Mouse (Mus musculus) stomach, postnatal 0 days (tissue): ENCODE results near the gene Dst. TPM values are rescaled to one million over a fixed set of nuclear protein-coding genes. Genes with fewer than 3 reads are reported as not detected.

Source experiments
- ATAC-seq: fragments of 200-750 bp; cut with Nextera tagmentation; 2 replicates; pipeline ENCODE4 v1.8.0; 2017; ENCODE audit not compliant: low FRiP score, low TSS enrichment
- DNase-seq: peaks from one replicate; pipeline ENCODE4 v3.0.0-alpha.2; 2016; ENCODE audit warnings: low spot score
- H3K27ac ChIP-seq: fragments of 300-500 bp; sonication (generic); replicated peaks from 2 replicates; pipeline ENCODE4 v1.5.1; 2014; ENCODE audit warnings: mild to moderate bottlenecking, control low read depth
- H3K27me3 ChIP-seq: fragments of 300-500 bp; sonication (generic); 2 replicates; pipeline ENCODE4 v1.6.1; 2014; ENCODE audit warnings: low read length; ENCODE audit not compliant: control insufficient read depth, insufficient read depth
- H3K36me3 ChIP-seq: fragments of 300-500 bp; sonication (generic); 2 replicates; pipeline ENCODE4 v1.6.1; 2014; ENCODE audit warnings: low read length, mixed read lengths; ENCODE audit not compliant: control insufficient read depth, insufficient read depth
- H3K4me1 ChIP-seq: fragments of 300-500 bp; sonication (generic); replicated peaks from 2 replicates; pipeline ENCODE4 v1.6.1; 2014; ENCODE audit warnings: antibody characterized with exemption; ENCODE audit not compliant: control insufficient read depth, insufficient read depth
- H3K4me2 ChIP-seq: fragments of 300-500 bp; sonication (generic); replicated peaks from 2 replicates; pipeline ENCODE4 v1.6.1; 2014; ENCODE audit warnings: low read depth, mild to moderate bottlenecking, control low read depth, moderate library complexity
- H3K4me3 ChIP-seq: fragments of 300-500 bp; sonication (generic); 2 replicates; pipeline ENCODE4 v1.5.1; 2014; ENCODE audit warnings: low read depth, low read length, control low read depth
- H3K9ac ChIP-seq: fragments of 300-500 bp; sonication (generic); 2 replicates; pipeline ENCODE4 v1.6.1; 2014; ENCODE audit warnings: mild to moderate bottlenecking, low read length, control low read depth, mixed read lengths
- H3K9me3 ChIP-seq: fragments of 300-500 bp; sonication (generic); 2 replicates; pipeline ENCODE4 v1.6.1; 2016; ENCODE audit warnings: low read length; ENCODE audit not compliant: control insufficient read depth
- CTCF ChIP-seq: IDR thresholded peaks from 2 replicates; pipeline ENCODE4 v1.5.1; 2016; ENCODE audit warnings: antibody characterized with exemption, low read depth, mild to moderate bottlenecking, moderate library complexity
- EP300 ChIP-seq: optimal IDR thresholded peaks from 2 replicates; pipeline ENCODE3; 2016; ENCODE audit warnings: antibody characterized with exemption
- WGBS: fragments of 180-500 bp; shearing (Covaris S2); extraction: QIAGEN DNeasy Blood & Tissue Kit; methylation state at CpG from one replicate; pipeline ENCODE4 v1.1.7; 2014; 5-methylcytosine and 5-hydroxymethylcytosine counted together
- polyA plus RNA-seq: library from polyadenylated mRNA; unstranded; fragments of >200 nt; fragmentation: Nextera tagmentation; extraction: Ambion mirVana; gene quantifications from 2 replicates; pipeline ENCODE4 v1.2.1, GENCODE M21; 2015

The Dst gene
- polyA plus RNA-seq, 1 experiment from 2014 or later: 16.4 TPM

GRCm38 (mm10) chr1:34124376-34124775 is 216.4 kb downstream of the Dst start:
- Histone ChIP-seq H3K27me3 (no peaks in the 10 kb centered on the region), H3K27ac (no peak overlapping the region), H3K4me2 (no peak overlapping the region), H3K9me3 (no peaks in the 10 kb centered on the region), H3K36me3 (no peaks in the 10 kb centered on the region), H3K4me3 (no peak overlapping the region), H3K4me1 (no peaks in the 10 kb centered on the region), H3K9ac (no peak overlapping the region)
- DNase-seq: no peak
- no peak for ATAC-seq
- 91% methylated on average over 7 of the region's 7 CpGs for WGBS
- no peak for TF ChIP-seq CTCF

GRCm38 (mm10) chr1:34125148-34125547 is 217.1 kb downstream of the Dst start:
- Histone ChIP-seq H3K27ac (no peak overlapping the region), H3K27me3 (no peaks in the 10 kb centered on the region), H3K4me2 (no peak overlapping the region), H3K9ac (no peak overlapping the region), H3K4me3 (no peak overlapping the region), H3K4me1 (no peaks in the 10 kb centered on the region), H3K9me3 (no peaks in the 10 kb centered on the region), H3K36me3 (no peaks in the 10 kb centered on the region)
- ATAC-seq: no peak
- TF ChIP-seq EP300: no peak
- no peak for TF ChIP-seq CTCF
- WGBS: 94% methylated on average over 5 of the region's 5 CpGs
- no peak for DNase-seq

- no peaks in the 10 kb centered on the region for H3K27me3 ChIP-seq
- WGBS: 67% methylated on average over 15 of the region's 15 CpGs
- H3K27ac ChIP-seq: no peak overlapping the region
- no peak overlapping the region for H3K4me2 ChIP-seq
- H3K9me3 ChIP-seq: no peaks in the 10 kb centered on the region
- TF ChIP-seq CTCF (no peak), EP300 (no peak)
- H3K4me3 ChIP-seq: no peak overlapping the region
- ATAC-seq: no peak
- H3K4me1 ChIP-seq: no peaks in the 10 kb centered on the region
- no peaks in the 10 kb centered on the region for H3K36me3 ChIP-seq
- H3K9ac ChIP-seq: no peak overlapping the region
- DNase-seq: no peak
These were observed 219.9 kb downstream of the Dst start for GRCm38 (mm10) chr1:34127714-34128474.

- Histone ChIP-seq H3K36me3 (no peaks in the 10 kb centered on the region), H3K27me3 (no peaks in the 10 kb centered on the region), H3K9me3 (no peaks in the 10 kb centered on the region), H3K4me3 (no peak overlapping the region), H3K9ac (no peak overlapping the region), H3K4me1 (no peaks in the 10 kb centered on the region), H3K4me2 (no peak overlapping the region), H3K27ac (no peak overlapping the region)
- WGBS: 88% methylated on average over 2 of the region's 2 CpGs
- DNase-seq (no peak), ATAC-seq (no peak)
- TF ChIP-seq CTCF: no peak
- no peak for TF ChIP-seq EP300
These were observed 220.8 kb downstream of the Dst start for GRCm38 (mm10) chr1:34128796-34129195.

GRCm38 (mm10) chr1:34129691-34130090 is 221.7 kb downstream of the Dst start:
- TF ChIP-seq EP300 (no peak), CTCF (no peak)
- no peak overlapping the region for H3K27ac ChIP-seq
- H3K9me3 ChIP-seq: no peaks in the 10 kb centered on the region
- DNase-seq: no peak
- ATAC-seq: no peak
- H3K27me3 ChIP-seq: no peaks in the 10 kb centered on the region
- H3K4me1 ChIP-seq: no peaks in the 10 kb centered on the region
- WGBS: 64% methylated on average over 9 of the region's 9 CpGs
- no peak overlapping the region for H3K9ac ChIP-seq
- no peaks in the 10 kb centered on the region for H3K36me3 ChIP-seq
- no peak overlapping the region for H3K4me2 ChIP-seq
- no peak overlapping the region for H3K4me3 ChIP-seq

GRCm38 (mm10) chr1:34130804-34131203 is 222.8 kb downstream of the Dst start:
- no peak overlapping the region for H3K4me2 ChIP-seq
- H3K4me1 ChIP-seq: no peaks in the 10 kb centered on the region
- no peaks in the 10 kb centered on the region for H3K36me3 ChIP-seq
- DNase-seq (no peak), ATAC-seq (no peak)
- TF ChIP-seq EP300: no peak
- TF ChIP-seq CTCF: no peak
- no peak overlapping the region for H3K27ac ChIP-seq
- WGBS: 73% methylated on average over 10 of the region's 10 CpGs
- H3K4me3 ChIP-seq: no peak overlapping the region
- H3K27me3 ChIP-seq: no peaks in the 10 kb centered on the region
- H3K9ac ChIP-seq: no peak overlapping the region
- no peaks in the 10 kb centered on the region for H3K9me3 ChIP-seq
